Mouse (Mus musculus) lung, postnatal 0 days (tissue): ENCODE results near the gene Kif1c.

ENCODE experiments used
- CTCF ChIP-seq: IDR thresholded peaks from 2 replicates; pipeline ENCODE4 v1.5.1; 2016; ENCODE audit warnings: antibody characterized with exemption, mild to moderate bottlenecking
- EP300 ChIP-seq: IDR thresholded peaks from 2 replicates; pipeline ENCODE4 v1.6.1; 2016; ENCODE audit warnings: antibody characterized with exemption, mild to moderate bottlenecking, control low read depth

- TF ChIP-seq CTCF (no peak), EP300 (no peak)
Observed at GRCm38 (mm10) chr11:70683640-70684039, 16.7 kb upstream of the Kif1c start.
